Mouse (Mus musculus): ENCODE data around the gene L3mbtl1.
"Not testable (repeated sequence)": the region's sequence is repeated elsewhere in the genome, so short reads cannot be mapped to it uniquely, and the experiment has no call there.

L3mbtl1 gene

DNA sequence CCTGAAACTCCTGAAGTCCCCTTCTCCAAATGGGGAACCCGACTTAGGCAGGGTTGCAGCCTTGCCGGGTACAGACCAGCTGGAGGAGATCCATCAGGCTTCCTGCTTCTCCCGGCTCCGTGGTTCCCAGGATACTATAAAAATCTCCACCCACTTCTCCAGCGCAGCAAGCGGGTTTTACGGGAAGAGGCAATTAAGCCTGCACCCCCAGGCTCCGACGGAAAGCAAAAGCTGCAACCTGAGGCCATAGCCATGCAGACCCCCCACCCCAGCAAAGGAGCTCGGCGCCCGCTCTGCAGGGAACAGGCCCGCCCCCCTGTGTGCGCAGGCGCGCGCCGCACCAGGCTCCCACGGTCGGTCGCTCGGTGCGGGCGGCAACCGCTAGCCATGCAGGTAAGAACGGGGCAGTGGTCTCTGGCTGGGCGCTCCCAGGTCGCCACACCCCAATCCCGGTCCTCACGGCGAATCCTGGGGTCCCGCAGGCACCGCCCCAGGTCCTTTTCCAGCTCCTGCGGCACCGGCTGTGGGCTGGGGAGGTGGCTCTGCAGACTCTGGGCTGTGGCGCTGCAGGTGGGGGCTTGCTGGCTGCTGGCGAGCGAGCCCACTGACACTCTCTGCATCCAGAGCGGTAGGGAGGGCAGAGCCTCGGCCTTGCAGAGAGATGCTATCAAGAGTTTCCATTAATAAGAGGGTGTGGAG lies at the start of gene L3mbtl1:
Gene L3mbtl1 (plus strand): TSS at position 325 of the 699 bp plus-strand sequence.
- DNase-seq (ENCODE audit: low read depth, low spot score) = peak; percentile 65

DNA sequence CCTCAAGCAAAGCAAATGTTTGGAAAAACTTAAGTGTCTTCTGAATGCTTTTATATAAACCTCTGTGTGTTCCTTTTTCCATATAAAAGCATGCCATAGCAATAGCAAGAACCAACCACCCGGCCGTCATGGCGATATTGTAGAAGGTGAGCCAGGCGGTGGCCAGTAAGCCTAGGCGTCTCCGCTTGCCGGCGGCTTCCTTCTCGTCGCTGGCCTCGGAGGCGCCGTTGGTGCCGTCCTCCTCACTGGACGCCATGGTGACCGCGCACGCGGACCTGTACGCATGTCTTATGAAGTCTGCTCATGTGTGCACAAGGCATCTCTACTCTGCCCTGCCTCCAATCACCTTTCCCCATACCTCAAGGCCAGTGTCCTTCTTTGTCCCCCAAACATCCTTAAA lies 44.0 kb upstream of the L3mbtl1 start:
- not testable (repeated sequence) for DNase-seq (ENCODE audit: low read depth, low spot score)

DNA sequence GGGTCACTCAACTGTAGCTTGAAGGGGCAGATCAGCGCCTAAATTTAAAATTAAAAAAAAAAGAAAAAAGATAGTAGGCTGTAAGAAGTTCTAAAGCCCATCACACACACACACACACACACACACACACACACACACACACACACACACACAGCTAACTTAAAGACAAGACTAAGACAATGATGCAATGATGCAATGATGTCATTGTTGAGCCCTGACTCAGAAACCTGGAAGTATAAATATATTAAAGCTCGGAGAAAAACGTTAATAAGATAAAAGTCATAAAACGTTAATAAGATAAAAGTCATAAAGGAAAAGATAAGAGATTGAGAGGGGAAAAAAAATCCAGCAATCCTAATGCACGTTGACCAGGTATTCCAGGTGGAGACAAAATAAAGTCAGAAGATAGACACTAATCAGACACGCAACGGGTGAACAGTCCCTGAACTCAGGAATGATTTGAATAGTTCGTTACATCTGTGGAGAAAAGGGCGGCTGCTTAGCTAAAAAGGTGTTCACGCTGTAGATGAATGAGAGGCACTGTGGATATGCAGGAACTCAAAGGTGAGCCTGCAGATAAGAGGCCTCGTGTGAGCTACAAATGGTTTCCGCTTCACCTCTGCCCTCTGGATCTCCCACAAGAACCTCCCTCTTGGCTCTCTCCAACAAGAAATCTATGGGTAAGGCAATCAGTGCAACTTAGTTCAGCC lies 43.2 kb upstream of the L3mbtl1 start:
- DNase-seq (ENCODE audit: low read depth, low spot score) = no peak

DNA sequence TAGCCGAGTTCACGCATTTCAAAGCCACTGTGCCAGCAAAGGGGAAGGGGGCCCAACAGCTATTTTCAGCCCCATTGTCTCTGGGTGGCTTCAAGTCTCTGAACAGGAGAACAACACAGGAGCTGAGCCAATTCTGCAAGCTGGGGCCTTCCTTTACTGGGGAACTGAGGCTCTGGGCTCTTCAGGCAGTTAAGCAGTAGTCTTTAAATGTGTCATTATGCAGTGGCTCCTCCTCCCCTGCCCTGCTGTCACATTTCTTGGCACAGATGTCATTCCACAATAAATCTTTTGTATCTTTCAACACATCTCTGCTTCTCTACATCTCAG lies 42.7 kb upstream of the L3mbtl1 start:
- DNase-seq (ENCODE audit: low read depth, low spot score) = no peak

DNA sequence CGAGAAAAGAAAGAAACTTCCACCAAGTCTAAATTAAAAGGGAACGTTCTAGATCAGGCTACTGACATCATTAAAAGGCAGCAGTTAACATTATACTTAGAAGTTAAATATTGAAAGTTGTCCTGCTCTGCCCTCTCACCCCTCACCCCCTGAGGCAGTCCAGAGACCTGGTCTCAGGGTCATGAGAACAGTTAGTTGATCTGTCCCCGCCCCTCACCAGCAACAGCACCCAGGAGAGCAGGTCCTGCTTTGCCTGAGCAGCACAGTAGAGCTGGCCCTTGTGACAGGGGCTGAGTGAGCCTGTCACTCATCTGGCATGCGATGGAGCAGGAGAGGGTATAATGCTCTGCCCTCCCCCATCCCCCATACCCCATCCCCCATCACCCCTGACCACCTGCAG lies 37.4 kb upstream of the L3mbtl1 start:
- no peak for DNase-seq (ENCODE audit: low read depth, low spot score)

DNA sequence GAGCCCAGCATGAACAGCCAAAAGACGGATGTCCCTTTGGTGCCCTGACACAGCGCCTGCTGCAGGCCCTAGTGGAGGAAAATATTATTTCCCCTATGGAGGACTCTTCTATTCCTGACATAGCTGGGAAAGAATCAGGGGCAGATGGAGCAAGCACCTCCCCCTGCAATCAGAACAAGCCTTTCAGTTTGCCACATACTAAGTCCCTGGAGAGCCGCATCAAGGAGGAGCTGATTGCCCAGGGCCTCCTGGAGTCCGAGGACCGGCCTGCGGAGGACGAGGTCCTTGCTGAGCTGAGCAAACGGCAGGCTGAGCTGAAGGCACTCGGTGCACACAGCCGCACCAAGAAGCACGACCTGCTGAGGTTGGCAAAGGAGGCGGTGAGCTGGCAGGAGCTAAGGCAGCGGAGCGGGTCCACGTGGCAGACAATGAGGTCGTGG lies 35.2 kb upstream of the L3mbtl1 start:
- DNase-seq (ENCODE audit: low read depth, low spot score) = peak; percentile 83

DNA sequence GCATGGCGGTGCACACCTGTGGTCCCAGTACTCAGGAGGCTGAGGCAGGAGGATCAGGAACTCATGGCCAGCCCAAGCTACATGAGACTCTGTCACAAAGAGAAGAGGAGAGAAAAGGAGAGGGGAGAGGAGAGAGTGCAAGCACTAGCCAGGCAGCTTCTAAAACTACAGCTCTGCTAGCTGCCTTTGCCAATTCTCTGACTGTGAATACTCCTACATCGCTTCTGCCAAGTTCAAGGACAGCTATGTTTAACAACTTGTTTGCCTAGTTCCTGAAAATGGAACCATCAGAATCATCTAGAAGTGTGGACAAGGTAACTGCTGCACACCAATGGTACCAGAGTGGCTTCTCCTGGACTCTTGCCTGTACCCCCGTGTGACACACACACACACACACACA lies 29.2 kb upstream of the L3mbtl1 start:
- peak; percentile 58 for DNase-seq (ENCODE audit: low read depth, low spot score)

DNA sequence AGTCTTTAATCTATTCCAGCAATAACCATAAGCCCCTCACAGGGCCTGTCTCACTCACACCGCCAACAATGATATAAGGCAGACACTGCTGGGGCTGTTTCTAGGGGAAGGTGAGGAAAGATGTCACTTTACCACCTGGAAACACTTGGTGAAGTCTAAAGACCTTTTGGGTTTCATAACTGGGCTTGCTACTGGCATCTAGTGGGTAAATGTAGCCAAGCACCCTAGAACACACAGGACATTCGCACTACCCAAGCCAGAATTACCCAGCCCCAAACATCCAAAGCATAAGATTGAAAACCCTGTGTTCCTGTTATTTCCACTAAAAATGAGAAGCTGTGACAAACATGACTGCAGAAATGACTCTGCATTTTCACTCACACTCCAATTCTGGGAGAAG lies 28.8 kb upstream of the L3mbtl1 start:
- peak; percentile 71 for DNase-seq (ENCODE audit: low read depth, low spot score)

DNA sequence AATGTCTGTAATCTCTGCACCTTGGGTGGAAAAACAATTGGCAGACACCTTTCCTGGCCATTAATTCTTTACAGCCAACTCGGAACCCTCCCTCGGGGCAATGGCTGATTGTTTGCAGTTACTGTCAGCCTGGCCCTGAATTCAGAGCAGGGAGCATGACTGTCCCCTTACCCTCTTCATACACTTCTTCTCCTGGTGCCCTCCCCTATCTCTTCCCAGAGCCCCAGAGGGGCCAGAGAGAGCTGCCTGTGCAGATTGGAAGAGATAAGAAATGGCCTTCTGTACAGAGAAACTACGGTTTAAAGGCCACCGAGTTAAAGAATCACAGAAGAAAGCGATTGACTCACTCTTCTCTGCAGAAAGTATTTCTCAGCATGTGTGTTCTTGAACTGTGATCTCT lies 23.3 kb upstream of the L3mbtl1 start:
- no peak for DNase-seq (ENCODE audit: low read depth, low spot score)

DNA sequence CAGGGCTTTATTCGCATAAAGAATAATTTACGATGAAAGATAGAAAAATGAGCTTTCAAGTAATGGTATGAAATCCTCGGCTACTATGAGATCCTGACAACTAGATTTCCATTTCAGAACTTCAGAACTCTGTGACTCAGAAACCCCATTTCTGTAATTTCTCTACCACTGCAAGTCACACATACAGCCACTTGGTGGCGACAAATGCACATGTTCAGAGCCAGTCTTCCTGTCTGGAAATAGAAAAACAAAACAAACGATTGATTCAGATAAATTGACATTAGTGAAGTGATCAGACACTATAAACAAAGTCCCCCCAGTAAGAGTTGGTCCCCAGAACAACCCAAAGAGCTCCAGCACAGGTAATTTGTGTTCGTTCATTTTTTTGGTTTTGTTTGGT lies 21.1 kb upstream of the L3mbtl1 start:
- peak; percentile 81 for DNase-seq (ENCODE audit: low read depth, low spot score)

DNA sequence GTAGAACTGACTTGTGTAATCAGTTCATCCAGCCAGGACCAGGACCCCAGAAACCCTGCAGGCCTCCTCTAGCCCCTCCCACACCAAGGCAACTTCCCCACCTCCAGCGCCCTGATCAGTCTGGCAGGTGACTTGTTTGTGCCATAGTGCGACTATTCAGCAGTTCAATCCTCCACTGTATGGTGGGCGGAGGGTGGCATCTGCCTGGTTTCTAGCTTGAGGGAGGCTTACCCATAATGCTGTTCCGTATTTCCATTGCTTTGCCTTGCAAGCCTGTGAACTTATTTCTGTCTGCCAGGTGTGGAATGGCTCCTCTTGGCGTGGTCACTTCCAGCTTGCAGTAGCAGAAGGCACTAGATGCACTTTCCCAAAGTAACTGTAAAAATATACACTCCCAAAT lies 20.4 kb upstream of the L3mbtl1 start:
- peak; percentile 73 for DNase-seq (ENCODE audit: low read depth, low spot score)

DNA sequence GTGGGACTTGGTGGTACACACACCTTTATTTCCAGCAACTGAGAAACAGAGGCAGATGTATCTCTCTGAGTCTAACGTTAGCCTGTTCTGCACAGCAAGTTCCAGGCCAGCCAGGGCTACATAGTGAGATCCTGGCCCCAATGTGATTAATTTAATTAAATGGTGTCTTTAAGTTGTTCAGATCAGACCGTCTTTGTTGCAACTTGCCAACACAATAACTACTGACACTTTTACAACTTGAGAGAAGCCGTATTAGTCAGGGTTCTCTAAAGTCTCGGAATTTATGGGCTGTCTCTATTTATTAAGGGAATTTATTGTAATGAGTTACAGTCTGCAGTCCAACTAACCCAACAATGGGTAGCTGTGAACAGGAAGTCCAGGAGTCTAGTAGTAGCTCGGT lies 19.1 kb upstream of the L3mbtl1 start:
- no peak for DNase-seq (ENCODE audit: low read depth, low spot score)

DNA sequence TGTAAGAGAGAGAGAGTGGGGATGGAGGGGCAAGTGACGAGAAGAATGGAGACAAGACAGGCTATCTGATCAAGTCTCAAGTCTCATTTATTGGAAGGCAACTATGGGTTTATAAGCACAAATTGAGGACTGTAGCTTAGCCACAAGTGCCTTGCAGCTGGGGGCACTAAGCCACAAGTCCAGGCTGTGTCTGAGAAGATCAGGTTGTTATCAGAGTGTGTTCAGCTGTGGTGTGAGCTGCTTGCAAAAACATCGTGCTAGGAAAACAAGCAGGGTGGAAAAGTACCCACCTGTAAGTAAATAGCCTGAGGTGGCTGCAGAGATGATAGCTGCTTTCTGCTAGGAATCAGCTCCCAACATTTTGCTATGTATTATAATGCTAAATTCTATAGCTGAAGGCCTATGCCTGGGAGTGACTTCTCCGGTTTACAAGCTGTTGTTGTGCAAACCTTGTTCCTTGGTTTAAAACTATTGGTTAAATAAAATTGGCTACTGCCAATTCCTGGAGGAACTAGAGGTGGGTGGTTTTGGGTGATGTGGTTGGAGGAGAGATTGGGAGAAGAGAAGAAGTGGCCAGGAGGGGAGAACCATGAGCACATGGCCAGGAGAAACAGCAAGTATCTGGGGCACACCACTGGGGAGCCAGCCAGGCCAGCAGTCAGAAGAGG lies 15.2 kb upstream of the L3mbtl1 start:
- DNase-seq (ENCODE audit: low read depth, low spot score) = no peak

DNA sequence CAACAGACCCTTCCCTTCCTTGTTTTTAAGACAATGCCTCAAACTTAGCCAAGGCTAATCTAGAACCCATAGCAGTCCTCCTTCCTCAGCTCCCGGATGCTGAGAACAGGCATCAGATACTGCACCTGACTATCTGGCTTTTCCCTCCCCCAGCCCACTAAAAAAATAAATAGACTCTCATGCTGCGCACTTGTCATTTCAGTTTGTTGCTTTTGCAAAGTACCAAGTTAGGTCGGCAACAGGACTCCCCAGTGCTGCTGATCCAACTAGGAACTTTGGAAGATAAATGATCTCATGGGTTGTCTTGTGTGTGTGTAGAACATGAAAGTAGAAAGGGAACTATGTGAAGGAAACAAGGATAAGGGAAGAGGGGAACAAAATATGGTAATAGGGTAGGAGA lies 13.6 kb upstream of the L3mbtl1 start:
- DNase-seq (ENCODE audit: low read depth, low spot score) = no peak

DNA sequence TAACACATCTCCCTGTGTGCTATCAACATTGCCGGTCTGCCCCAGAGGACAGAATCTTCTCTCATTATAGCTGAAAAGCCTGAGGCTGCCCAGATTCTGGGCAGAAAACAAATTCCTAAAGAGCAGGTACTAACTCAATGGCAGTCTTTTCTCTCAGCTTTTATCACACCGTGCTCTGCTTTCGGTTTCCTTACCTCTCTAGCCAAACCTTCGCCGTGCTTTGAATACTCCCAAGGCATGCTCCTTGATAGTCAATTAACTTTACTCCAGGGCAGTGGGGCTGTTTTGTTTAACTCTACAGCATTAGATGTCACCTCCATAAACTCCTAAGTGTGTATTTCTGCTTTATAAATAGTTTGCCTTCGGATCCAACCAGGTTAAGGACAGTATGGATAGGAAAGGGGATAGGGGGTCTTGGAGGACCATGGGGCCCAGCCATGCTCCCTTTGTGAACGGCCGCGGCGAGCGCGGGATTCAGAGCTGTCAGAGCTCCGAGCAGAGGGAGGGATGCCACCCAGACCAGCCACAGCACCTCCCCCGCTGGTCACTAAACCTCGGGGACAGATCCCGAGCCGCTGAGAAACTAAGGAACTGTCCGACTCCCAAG lies 12.7 kb upstream of the L3mbtl1 start:
- DNase-seq (ENCODE audit: low read depth, low spot score) = no peak

DNA sequence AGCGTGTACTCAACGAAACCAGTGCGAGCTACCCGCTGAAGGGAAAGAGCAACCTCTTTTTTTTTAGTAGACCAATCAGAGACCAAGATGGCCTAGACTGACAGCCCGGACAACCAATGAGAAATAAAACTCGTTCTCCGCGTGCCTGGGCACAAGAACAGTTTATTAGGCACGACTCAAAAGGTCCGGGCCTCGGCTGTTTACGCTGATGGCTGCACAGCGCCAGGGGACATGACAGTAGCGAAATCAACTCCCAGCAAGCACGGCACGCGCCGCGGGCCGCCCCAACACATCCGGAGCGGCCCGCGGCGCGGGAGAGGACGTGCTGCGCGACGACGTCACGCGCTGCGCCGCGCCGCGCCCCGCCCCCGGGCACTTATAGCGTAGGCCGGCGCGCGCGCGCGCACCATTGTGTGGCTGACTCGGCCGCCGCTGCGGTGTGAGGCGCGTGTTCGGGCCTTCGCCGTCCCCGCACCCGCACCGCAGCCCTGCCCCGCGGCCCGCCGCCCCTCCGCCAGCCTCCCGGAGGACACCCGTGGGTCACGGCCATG lies 12.1 kb upstream of the L3mbtl1 start, which contains the start of gene Srsf6:
Gene Srsf6 (plus strand): TSS at position 406 of the 551 bp plus-strand sequence.
- peak; percentile 95 for DNase-seq (ENCODE audit: low read depth, low spot score)

DNA sequence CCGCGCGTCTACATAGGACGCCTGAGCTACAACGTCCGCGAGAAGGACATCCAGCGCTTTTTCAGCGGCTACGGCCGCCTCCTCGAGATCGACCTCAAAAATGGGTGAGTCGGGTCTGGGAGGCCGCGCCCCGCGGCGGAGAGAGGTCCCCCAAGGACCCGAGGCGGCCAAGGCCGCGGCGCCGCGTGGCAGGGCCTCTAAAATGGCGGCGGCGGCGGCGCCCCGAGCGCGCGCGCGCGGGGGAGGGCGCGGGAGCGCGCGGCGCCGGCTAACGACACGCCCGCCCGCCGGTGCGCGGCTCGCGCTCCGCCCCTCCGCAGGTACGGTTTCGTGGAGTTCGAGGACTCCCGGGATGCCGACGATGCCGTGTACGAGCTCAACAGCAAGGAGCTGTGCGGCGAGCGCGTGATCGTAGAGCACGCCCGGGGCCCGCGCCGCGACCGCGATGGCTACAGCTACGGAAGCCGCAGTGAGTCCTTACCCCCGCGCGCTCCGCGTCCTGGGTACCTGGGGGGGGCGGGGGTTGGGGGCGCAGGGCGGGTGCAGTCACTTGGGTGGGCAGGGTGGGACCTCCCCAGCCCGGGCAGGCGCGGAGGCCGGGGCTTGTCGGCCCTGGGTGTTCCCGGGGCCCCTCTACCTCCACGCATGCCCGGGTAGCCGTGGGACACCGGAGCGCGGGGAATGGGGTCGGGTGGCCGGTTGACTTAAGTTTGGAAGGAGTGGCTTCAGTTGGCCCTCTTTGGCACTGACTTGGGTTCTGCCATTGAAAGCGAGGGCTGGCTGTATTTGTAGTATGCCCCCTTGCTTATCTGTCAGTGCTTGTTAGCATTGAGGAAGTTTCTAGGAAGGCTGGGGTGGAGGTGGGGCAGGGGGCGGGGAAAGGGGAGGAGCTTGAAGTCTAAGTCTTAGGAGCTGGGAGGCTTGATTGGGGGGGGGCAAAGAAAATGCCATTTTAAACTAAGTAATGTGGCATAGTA lies 11.3 kb upstream of the L3mbtl1 start:
- peak; percentile 77 for DNase-seq (ENCODE audit: low read depth, low spot score)

DNA sequence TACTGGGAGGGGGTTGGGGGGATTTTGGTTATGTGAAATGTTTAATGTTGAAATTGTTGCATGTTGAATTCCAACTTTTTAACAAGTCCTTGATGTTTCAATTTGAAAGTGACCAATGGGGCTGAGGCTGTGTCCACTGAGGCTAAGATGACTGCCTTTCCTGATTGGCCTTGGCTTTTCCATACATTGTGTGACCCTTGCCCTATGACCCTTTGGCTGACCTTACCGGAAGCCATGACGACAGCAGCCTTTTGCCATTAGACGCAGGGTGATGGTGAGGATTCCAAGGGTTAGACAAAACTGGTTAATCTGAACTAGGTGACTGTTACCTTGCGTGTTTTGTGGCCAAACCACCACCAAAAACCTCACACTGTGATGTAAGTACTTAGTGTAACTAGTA lies 10.6 kb upstream of the L3mbtl1 start:
- no peak for DNase-seq (ENCODE audit: low read depth, low spot score)

DNA sequence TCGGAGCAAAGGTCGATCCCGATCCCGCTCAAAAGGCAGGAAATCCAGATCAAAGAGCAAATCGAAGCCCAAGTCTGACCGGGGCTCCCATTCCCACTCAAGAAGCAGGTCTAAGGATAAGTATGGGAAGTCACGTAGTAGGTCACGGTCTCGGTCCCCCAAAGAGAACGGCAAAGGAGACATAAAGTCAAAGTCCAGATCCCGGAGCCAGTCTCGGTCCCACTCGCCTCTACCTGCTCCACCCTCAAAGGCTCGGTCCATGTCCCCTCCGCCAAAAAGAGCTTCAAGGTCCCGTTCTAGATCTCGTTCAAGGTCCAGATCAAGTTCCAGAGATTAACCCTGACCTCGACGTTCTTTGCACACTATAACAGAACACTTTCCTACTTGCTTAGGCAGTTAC lies 8.9 kb upstream of the L3mbtl1 start:
- DNase-seq (ENCODE audit: low read depth, low spot score) = no peak

DNA sequence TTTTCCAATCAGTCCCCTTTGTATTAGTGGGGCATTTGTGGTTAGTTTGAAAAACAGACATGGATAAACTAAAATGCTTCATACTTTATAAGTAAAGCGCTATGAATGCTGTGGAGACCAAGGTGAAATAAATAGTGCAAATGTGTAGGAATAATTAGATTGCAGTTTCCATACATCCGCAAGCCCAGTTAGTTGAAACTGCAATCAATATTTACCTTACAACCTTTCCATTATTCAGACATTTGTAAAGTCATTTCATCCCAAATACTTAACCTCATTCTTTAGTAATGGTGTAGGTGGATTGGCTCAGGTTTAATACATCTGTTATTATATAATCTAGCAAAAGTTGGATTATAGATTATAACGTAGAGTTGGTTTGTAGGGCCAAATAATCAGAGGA lies 7.6 kb upstream of the L3mbtl1 start:
- no peak for DNase-seq (ENCODE audit: low read depth, low spot score)

DNA sequence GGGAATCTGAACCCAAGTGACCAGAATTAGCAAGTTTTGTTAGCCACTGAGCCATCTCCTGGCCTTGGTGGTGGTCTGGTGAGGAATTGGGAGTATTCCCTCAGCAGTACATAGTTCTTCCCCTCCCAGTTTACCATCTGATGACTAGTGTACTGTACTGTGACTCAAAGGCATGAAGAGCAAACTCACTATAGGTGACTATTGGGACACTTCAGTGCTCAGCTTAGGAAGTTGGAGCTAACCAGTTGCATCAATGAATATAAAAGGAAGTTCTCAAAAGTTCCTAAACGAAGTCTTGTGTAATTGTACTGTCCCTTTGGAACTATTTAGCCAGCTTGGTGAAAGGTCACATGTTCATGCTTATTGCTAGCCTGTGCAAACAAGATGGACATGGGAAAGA lies 3.7 kb upstream of the L3mbtl1 start:
- no peak for DNase-seq (ENCODE audit: low read depth, low spot score)

Data from brain, adult 2 months (tissue).